16 mouse cellular contexts compared by ENCODE assay signal in the genomic region with DNA sequence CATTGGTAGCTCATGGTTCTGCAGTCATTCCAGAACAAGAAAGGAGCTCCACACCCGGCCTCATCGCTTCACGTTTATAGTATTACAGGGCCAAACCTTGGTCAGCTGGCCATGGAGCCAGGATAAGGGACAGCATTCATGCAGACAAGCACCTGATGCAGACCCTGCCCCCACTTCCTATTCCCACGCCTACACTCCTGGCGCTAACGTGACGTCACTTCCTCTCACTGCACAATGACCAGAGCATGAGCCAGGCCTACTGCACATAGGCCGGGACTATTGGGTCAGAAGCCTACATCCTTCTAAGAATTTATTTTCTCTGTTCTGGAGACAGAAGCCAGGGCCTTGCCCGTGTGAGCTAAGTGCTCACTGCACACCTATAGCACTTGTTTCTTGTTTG.
DNase-seq lines count a peak whose midpoint lies in the region; ATAC-seq and TF ChIP-seq lines count a peak whose summit lies in the region.
"Had no signal": no experiment of that assay in that cellular context is flagged by ENCODE, and none has a peak within 500 bp of the region (broad histone marks: within the 10 kb centered on the region; RNA-seq: fewer than 3 reads in every experiment).

No protein-coding gene starts in this region.

- H3K9ac ChIP-seq in heart, postnatal 0 days (replicated peaks; ENCODE audit: low read depth, low read length), result no peak overlapping the region
- H3K9ac ChIP-seq: hindbrain, embryonic 15.5 days; liver, embryonic 12.5 days had no signal

- no peaks in the 10 kb centered on the region for H3K36me3 ChIP-seq in heart, postnatal 0 days (replicated peaks; ENCODE audit: control insufficient read depth, insufficient read depth, low read length)
- peaks cover 50% of the 10 kb centered on the region for H3K36me3 ChIP-seq in megakaryocyte, embryonic 14.5 days (replicated peaks; ENCODE audit: low read length)
- H3K36me3 ChIP-seq: hindbrain, embryonic 15.5 days; liver, embryonic 12.5 days had no signal

- H3K27me3 ChIP-seq in heart, postnatal 0 days (ENCODE audit: control insufficient read depth, insufficient read depth, low read length), result no peaks in the 10 kb centered on the region
- H3K27me3 ChIP-seq in megakaryocyte, embryonic 14.5 days (replicated peaks), result peaks cover 2% of the 10 kb centered on the region
- H3K27me3 ChIP-seq: CH12.LX; hindbrain, embryonic 15.5 days; liver, embryonic 12.5 days had no signal

- peak; percentile 68 for ATAC-seq in heart, postnatal 0 days (ENCODE audit: insufficient read depth, low read depth)
- no peak for ATAC-seq in cerebellum, adult (ENCODE audit: insufficient number of reproducible peaks, low FRiP score, low TSS enrichment)
- ATAC-seq: liver, embryonic 12.5 days had no signal

- TF ChIP-seq CTCF in heart, postnatal 0 days (IDR thresholded peaks at IDR 0.05; ENCODE audit: low read depth), result no peak

- DNase-seq in lung, adult 18-20 months, result peak; percentile 21 to 33
- DNase-seq in lung, postnatal 14 days, result no peak
- DNase-seq in R1 (ENCODE audit: low read depth, low spot score), result peak; percentile 83
- peak; percentile 34 for DNase-seq in heart, postnatal 0 days (ENCODE audit: low spot score)
- DNase-seq in left cerebral cortex, adult 11 months (ENCODE audit: low spot score), result no peak
- DNase-seq: adrenal gland, postnatal 36 days; cerebellum, postnatal 14 days; gastrocnemius, postnatal 25 days; thymus, postnatal 14 days had no signal

- no peak for TF ChIP-seq EP300 in heart, postnatal 0 days (IDR thresholded peaks at IDR 0.05; ENCODE audit: low read depth)

- H3K4me3 ChIP-seq in heart, postnatal 0 days (ENCODE audit: low read depth, low read length), result no peak overlapping the region
- H3K4me3 ChIP-seq in megakaryocyte, embryonic 14.5 days (replicated peaks), result peak overlapping the region; percentile 29
- H3K4me3 ChIP-seq: embryonic facial prominence, embryonic 10.5 days; hindbrain, embryonic 15.5 days; liver, embryonic 12.5 days had no signal

- WGBS in heart, postnatal 0 days, result 67% methylated on average over 9 of the region's 9 CpGs

- H3K9me3 ChIP-seq in heart, postnatal 0 days (replicated peaks; ENCODE audit: control insufficient read depth, low read length), result no peaks in the 10 kb centered on the region
- H3K9me3 ChIP-seq in megakaryocyte, embryonic 14.5 days, result no peaks in the 10 kb centered on the region
- H3K9me3 ChIP-seq: embryonic facial prominence, embryonic 10.5 days; hindbrain, embryonic 15.5 days; liver, embryonic 12.5 days had no signal

- H3K27ac ChIP-seq in heart, postnatal 0 days (ENCODE audit: low read depth), result no peak overlapping the region; the same call in 1 of the 2 replicates
- H3K27ac ChIP-seq: embryonic facial prominence, embryonic 10.5 days; hindbrain, embryonic 15.5 days; liver, embryonic 12.5 days had no signal

- H3K4me1 ChIP-seq in heart, postnatal 0 days (ENCODE audit: control insufficient read depth, insufficient read depth), result no peaks in the 10 kb centered on the region
- peaks cover 73% of the 10 kb centered on the region for H3K4me1 ChIP-seq in megakaryocyte, embryonic 14.5 days
- H3K4me1 ChIP-seq: hindbrain, embryonic 15.5 days; liver, embryonic 12.5 days had no signal

- H3K4me2 ChIP-seq in heart, postnatal 0 days (ENCODE audit: low read depth, low read length), result no peak overlapping the region
- H3K4me2 ChIP-seq: hindbrain, embryonic 15.5 days; liver, embryonic 12.5 days; midbrain, embryonic 11.5 days had no signal

Comparison
In these comparisons a context has a peak if more than half of its experiments do, and no peak if none do; other contexts are left out.
1. DNase-seq: peak in lung, adult 18-20 months (2 of 2), R1 (single experiment) and heart, postnatal 0 days (single experiment); none in lung, postnatal 14 days (single experiment) and left cerebral cortex, adult 11 months (single experiment).